Mouse (Mus musculus) liver, embryonic 15.5 days (tissue): Measurements from ENCODE around the gene Emsy. TPM values are rescaled to one million over a fixed set of nuclear protein-coding genes. Genes with fewer than 3 reads are reported as not detected.

Source experiments
- ATAC-seq: fragments of 200-750 bp; cut with Nextera tagmentation; 2 replicates; pipeline ENCODE4 v1.8.0; 2017; ENCODE audit warnings: moderate number of reproducible peaks, mild to moderate bottlenecking, moderate library complexity; ENCODE audit not compliant: insufficient read depth
- H3K27ac ChIP-seq: fragments of 300-500 bp; sonication (generic); replicated peaks from 2 replicates; pipeline ENCODE4 v1.5.1; 2015; ENCODE audit warnings: mild to moderate bottlenecking, inconsistent platforms
- H3K27me3 ChIP-seq: fragments of 300-500 bp; sonication (generic); 2 replicates; pipeline ENCODE4 v1.6.1; 2015; ENCODE audit warnings: mild to moderate bottlenecking, inconsistent platforms
- H3K36me3 ChIP-seq: fragments of 300-500 bp; sonication (generic); replicated peaks from 2 replicates; pipeline ENCODE4 v1.6.1; 2015; ENCODE audit warnings: moderate library complexity, mild to moderate bottlenecking, inconsistent platforms
- H3K4me1 ChIP-seq: fragments of 300-500 bp; sonication (generic); replicated peaks from 2 replicates; pipeline ENCODE4 v1.6.1; 2015; ENCODE audit warnings: inconsistent platforms
- H3K4me2 ChIP-seq: fragments of 300-500 bp; sonication (generic); 2 replicates; pipeline ENCODE4 v1.6.1; 2015; ENCODE audit warnings: moderate library complexity, mild to moderate bottlenecking, inconsistent platforms
- H3K4me3 ChIP-seq: fragments of 300-500 bp; sonication (generic); replicated peaks from 2 replicates; pipeline ENCODE4 v1.5.1; 2015; ENCODE audit warnings: mild to moderate bottlenecking, inconsistent platforms
- H3K9ac ChIP-seq: fragments of 300-500 bp; sonication (generic); 2 replicates; pipeline ENCODE4 v1.6.1; 2015; ENCODE audit warnings: moderate library complexity, mild to moderate bottlenecking, inconsistent platforms
- H3K9me3 ChIP-seq: fragments of 300-500 bp; sonication (generic); replicated peaks from 2 replicates; pipeline ENCODE4 v1.6.1; 2016; ENCODE audit warnings: inconsistent platforms
- WGBS: fragments of 180-500 bp; shearing (Covaris S2); methylation state at CpG from one replicate; pipeline ENCODE4 v1.1.7; 2015; ENCODE audit warnings: mixed read lengths; ENCODE audit not compliant: insufficient replicate concordance; 5-methylcytosine and 5-hydroxymethylcytosine counted together
- polyA plus RNA-seq: library from polyadenylated mRNA; unstranded; fragments of >200 nt; fragmentation: Nextera tagmentation; extraction: Ambion mirVana; gene quantifications from 2 replicates; pipeline ENCODE4 v1.2.1, GENCODE M21; 2015

Emsy gene
- polyA plus RNA-seq, 1 experiment from 2014 or later: 6.0 TPM

DNA sequence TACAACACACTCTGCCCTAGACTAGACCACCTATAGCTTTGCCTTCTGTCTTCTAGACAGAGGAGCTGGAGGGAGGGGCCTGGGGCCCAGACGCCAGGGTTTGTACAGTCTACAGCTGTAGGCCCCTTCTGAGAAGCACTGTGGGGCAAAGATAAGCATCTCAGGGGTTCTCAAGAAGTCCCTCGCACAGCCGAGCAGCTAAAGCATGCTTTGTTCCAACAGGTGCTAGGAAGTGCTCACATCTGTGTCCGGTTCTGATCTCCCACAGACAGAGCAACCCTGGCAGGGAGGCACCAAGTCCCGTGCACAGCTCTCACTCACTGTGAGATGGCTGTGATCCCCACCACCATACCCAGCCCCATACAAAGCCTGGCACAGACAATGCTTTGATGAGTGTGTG, 93.6 kb downstream of the Emsy start:
- no peaks in the 10 kb centered on the region; the same call in 1 of the 2 replicates for H3K27me3 ChIP-seq
- H3K9me3 ChIP-seq: no peaks in the 10 kb centered on the region
- H3K4me2 ChIP-seq: no peak overlapping the region
- H3K9ac ChIP-seq: no peak overlapping the region
- no peaks in the 10 kb centered on the region for H3K4me1 ChIP-seq
- no peaks in the 10 kb centered on the region for H3K36me3 ChIP-seq
- no peak overlapping the region for H3K27ac ChIP-seq
- H3K4me3 ChIP-seq: no peak overlapping the region
- no peak for ATAC-seq
- WGBS: 14% methylated on average over 5 of the region's 5 CpGs

DNA sequence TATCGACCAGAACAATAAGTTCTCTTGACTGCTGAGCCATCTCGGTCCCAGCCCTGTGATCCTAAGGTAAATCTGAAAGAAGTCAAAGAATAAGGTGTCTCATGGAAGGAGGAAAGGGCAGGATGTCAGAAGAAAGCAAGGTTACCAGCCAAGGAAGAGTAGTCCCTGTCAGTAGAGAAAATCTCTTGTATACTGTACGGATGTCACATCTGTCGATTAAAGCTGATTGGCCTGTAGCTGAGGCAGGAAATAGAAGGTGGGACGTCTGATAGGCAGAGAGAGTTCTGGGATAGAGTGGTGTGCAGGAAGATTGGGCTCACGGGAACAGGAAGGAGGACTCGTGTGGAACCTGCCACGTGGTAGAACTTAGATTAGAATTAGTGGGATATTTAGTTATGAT, 94.4 kb downstream of the Emsy start:
- 45% methylated on average over 8 of the region's 8 CpGs for WGBS
- ATAC-seq: no peak
- no peak overlapping the region for H3K4me2 ChIP-seq
- no peaks in the 10 kb centered on the region for H3K9me3 ChIP-seq
- no peak overlapping the region for H3K9ac ChIP-seq
- H3K4me1 ChIP-seq: no peaks in the 10 kb centered on the region
- H3K4me3 ChIP-seq: no peak overlapping the region
- no peaks in the 10 kb centered on the region for H3K36me3 ChIP-seq
- H3K27ac ChIP-seq: no peak overlapping the region
- H3K27me3 ChIP-seq: no peaks in the 10 kb centered on the region; the same call in 1 of the 2 replicates

DNA sequence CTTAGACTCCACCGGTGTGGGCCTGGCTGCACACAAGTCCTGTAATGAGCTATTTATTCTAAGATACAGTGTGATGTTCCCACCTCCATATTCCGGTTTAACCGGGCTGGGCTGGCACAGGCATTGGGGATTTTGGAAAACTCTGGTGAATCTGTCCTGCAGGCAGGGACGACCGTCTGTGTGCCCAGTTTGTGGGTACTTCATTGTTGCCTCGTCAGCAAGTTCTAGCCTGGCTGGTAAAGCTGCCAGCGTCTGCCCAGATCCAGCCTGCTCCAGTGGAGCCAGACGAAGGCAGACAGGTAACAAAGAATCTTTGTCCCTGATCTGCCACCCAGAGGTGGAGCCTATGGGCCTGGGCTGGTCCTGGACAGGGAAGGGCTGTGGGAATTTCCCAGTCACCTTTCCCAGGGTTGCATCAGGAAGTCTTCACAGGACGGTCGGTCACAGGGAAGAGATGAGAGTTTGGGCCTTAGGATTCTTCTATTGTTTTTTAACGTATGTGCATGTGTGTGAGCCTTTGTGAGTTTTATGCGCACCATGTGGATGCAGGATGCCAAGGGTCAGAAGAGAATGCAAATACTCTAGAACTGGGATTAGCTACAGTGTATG, 94.9 kb downstream of the Emsy start:
- Histone ChIP-seq H3K9ac (no peak overlapping the region), H3K9me3 (no peaks in the 10 kb centered on the region), H3K27ac (no peak overlapping the region), H3K4me3 (no peak overlapping the region), H3K4me2 (no peak overlapping the region), H3K36me3 (no peaks in the 10 kb centered on the region), H3K27me3 (no peaks in the 10 kb centered on the region; the same call in 1 of the 2 replicates), H3K4me1 (no peaks in the 10 kb centered on the region)
- ATAC-seq: no peak
- 75% methylated on average over 12 of the region's 12 CpGs for WGBS

DNA sequence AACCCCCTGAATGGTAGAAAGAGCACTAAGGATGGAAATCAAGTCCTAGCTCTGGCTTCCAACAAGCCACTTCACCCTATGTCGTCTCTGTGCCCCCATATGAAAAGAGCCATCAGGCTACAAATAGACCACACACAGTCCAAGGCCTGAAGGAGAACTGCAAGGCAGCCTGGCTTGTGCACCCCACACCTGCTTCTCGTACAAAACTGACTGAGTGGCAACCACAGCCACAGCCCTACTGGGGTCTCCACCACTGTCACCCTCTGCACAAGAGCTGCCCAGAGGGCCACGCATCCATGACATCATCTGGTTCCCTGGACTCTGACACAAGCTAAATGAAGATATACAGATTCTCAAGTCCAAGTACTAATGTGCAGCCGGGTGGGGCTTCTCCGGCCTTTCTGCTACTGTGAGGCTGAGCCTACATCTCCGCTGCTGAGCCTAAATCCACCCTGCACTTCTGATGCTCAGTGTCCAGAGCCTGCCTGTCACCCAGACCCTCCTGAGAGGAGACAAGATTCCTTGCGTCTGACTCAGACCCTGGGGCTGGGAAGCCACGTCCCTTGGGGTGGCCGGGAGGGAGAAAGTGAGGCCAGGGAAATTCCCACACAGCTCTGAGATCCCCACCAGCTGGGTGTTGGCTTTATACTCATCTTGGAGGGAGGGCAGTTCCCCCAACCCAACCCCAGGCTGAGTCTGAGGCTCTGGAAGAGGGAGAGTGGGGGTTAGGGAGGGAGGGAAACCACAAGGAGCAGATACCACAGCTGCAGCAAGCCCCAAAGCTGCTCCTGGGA, 98.3 kb downstream of the Emsy start:
- H3K4me2 ChIP-seq: no peak overlapping the region
- WGBS: 54% methylated on average over 9 of the region's 9 CpGs
- H3K4me1 ChIP-seq: no peaks in the 10 kb centered on the region
- H3K36me3 ChIP-seq: no peaks in the 10 kb centered on the region
- H3K27me3 ChIP-seq: no peaks in the 10 kb centered on the region
- H3K4me3 ChIP-seq: no peak overlapping the region
- H3K9me3 ChIP-seq: no peaks in the 10 kb centered on the region
- ATAC-seq: no peak
- no peak overlapping the region for H3K9ac ChIP-seq
- no peak overlapping the region for H3K27ac ChIP-seq

DNA sequence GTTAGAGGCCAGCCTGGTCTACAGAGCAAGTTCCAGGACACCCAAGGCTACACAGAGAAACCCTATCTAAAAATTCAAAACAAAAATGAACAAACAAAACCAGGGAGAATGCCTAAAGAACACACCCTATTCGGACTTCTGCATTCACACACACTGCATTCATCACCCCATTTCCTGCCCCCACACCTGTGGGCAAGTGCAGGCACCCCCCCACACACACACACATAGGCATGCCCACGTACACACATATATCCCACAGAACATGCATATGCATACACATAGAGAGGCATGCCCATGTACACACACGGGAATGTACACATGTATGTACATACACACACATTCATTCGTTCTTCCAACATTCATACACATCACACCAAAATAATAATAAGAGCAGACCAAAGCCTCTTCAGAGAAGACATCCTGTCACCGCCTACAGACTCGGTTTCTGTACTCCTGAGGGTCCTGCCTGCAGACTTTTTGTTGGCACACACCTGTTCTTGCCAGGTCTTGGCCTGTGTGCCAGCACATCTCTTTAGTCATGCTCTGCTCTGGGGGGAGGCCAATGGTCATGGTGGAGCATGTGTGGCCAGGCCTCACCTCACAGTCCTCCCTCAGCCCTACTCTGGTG, 99.7 kb downstream of the Emsy start:
- no peaks in the 10 kb centered on the region for H3K36me3 ChIP-seq
- 54% methylated on average over 6 of the region's 6 CpGs for WGBS
- no peak overlapping the region for H3K4me3 ChIP-seq
- H3K4me1 ChIP-seq: no peaks in the 10 kb centered on the region
- no peak overlapping the region for H3K4me2 ChIP-seq
- ATAC-seq: no peak
- no peaks in the 10 kb centered on the region for H3K27me3 ChIP-seq
- no peaks in the 10 kb centered on the region for H3K9me3 ChIP-seq
- no peak overlapping the region for H3K27ac ChIP-seq
- no peak overlapping the region for H3K9ac ChIP-seq

DNA sequence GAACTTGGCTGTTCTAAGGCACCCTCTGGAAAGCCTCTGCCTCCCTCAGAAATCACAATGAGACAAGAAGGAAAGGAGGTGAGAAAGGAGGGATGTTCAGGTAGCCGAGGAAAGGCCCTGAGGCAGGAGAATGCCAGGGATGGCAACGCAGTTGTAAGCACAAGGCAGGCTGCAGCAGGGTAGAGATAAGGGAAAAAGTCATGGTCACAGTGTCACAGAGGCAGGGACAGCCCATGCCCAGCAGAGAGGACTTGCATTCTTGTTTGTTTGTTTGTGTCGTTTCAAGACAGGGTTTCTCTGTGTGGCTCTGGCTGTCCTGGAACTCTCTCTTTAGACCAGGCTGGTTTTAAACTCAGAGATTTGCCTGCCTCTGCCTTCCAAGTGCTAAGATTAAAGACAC, 105.5 kb downstream of the Emsy start:
- H3K9me3 ChIP-seq: no peaks in the 10 kb centered on the region
- no peak for ATAC-seq
- H3K27me3 ChIP-seq: no peaks in the 10 kb centered on the region
- H3K4me2 ChIP-seq: no peak overlapping the region
- 29% methylated on average over 3 of the region's 3 CpGs for WGBS
- H3K4me1 ChIP-seq: no peaks in the 10 kb centered on the region
- H3K36me3 ChIP-seq: no peaks in the 10 kb centered on the region
- no peak overlapping the region for H3K4me3 ChIP-seq
- H3K27ac ChIP-seq: no peak overlapping the region
- no peak overlapping the region for H3K9ac ChIP-seq

DNA sequence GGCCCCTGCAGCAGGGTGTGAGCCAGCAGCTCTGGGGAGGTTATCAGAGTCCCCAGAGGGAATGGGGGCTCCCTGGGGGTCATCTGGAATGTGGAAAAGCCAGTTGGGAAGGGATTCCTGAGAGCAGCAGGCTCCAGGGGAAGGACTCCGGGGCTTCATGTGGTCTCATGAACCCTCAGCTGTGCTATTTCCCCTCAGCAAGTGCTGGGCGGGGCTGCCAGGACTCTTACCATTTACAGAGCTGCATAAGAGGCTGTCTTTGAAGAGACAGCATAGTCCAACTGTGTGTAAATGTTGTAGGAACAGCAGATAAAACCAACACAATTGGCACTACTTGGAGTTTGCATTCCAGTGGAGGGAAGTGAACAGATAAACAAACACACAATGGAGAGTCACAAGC, 106.0 kb downstream of the Emsy start:
- WGBS: 11% methylated on average over 2 of the region's 2 CpGs
- Histone ChIP-seq H3K4me2 (no peak overlapping the region), H3K4me3 (no peak overlapping the region), H3K36me3 (no peaks in the 10 kb centered on the region), H3K27ac (no peak overlapping the region), H3K27me3 (no peaks in the 10 kb centered on the region), H3K9ac (no peak overlapping the region), H3K9me3 (no peaks in the 10 kb centered on the region), H3K4me1 (no peaks in the 10 kb centered on the region)
- ATAC-seq: no peak

DNA sequence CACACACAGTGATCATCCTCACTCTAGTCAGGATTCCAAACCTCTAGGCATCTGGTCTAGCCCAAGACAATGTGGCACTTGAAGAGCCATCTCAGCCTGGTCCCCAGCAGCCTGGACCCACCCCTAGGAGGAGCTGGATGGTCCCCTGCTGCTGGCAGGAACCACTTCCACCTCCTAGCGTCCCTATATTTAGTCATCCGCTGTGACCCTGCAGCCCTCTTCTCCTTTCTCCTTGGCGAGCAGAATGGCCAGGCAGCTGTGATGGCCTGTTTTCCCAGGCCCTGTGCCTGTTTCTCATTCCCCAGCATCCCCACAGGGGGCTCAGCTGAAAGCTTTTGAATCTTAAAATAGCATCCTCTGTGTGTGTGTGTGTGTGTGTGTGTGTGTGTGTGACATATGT, 107.7 kb downstream of the Emsy start:
- ATAC-seq: no peak
- Histone ChIP-seq H3K27me3 (no peaks in the 10 kb centered on the region), H3K9me3 (no peaks in the 10 kb centered on the region), H3K4me3 (no peak overlapping the region), H3K27ac (no peak overlapping the region), H3K4me2 (no peak overlapping the region), H3K36me3 (no peaks in the 10 kb centered on the region), H3K4me1 (no peaks in the 10 kb centered on the region; the same call in 1 of the 2 replicates), H3K9ac (no peak overlapping the region)
- 23% methylated on average over 3 of the region's 3 CpGs for WGBS

DNA sequence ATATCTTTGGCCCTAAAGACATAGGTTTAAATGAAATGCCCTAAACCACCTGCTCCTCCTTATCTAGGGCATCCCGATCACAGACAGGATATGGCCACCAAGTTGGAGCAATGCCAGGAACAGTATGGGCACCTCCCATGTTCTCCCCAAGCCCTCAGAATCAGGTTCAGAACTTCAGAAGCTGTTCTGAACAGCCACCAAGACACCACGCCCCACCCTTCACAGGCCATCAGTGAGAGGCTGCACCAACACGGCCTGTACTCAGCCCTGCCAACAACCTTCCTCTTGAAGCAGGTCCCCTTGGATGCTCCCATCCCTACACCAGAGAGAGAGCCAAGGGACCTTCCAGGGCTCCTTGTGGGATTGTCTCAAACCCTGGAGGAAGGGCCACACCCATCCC, 112.0 kb downstream of the Emsy start:
- no peak overlapping the region for H3K9ac ChIP-seq
- no peaks in the 10 kb centered on the region for H3K27me3 ChIP-seq
- H3K27ac ChIP-seq: no peak overlapping the region
- H3K9me3 ChIP-seq: no peaks in the 10 kb centered on the region
- no peak for ATAC-seq
- H3K36me3 ChIP-seq: no peaks in the 10 kb centered on the region
- no peak overlapping the region for H3K4me2 ChIP-seq
- H3K4me1 ChIP-seq: no peaks in the 10 kb centered on the region; the same call in 1 of the 2 replicates
- H3K4me3 ChIP-seq: no peak overlapping the region
- WGBS: 37% methylated on average over 3 of the region's 3 CpGs

DNA sequence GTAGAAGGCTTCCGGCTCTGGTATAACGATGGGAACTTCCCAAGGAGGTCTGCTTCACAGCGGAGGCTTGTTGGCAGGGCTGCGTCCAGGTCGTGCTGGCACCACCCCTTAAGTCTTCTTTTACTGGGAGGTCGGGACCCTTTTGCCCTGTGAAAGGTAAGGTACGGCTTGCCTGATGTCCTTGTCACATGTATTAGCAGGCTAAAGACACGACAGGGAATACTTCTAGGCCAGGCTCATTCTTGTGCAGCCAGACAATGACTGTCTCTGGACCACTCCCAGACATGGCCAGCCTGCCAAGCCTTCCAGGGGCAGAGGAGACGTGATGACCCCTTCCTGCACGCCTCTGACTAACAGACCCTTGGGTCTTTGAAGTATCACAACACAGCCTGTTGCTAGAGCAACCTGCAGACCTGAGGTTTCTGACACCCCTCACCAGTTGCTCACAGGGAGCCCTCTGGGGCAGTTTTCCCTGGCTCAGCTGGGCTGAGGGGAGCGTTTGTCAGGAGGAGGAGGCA, 112.7 kb downstream of the Emsy start:
- H3K4me3 ChIP-seq: no peak overlapping the region
- H3K27me3 ChIP-seq: no peaks in the 10 kb centered on the region
- no peak overlapping the region for H3K9ac ChIP-seq
- no peaks in the 10 kb centered on the region for H3K36me3 ChIP-seq
- ATAC-seq: no peak
- no peaks in the 10 kb centered on the region; the same call in 1 of the 2 replicates for H3K4me1 ChIP-seq
- H3K9me3 ChIP-seq: no peaks in the 10 kb centered on the region
- no peak overlapping the region for H3K27ac ChIP-seq
- WGBS: 63% methylated on average over 11 of the region's 11 CpGs
- no peak overlapping the region for H3K4me2 ChIP-seq

DNA sequence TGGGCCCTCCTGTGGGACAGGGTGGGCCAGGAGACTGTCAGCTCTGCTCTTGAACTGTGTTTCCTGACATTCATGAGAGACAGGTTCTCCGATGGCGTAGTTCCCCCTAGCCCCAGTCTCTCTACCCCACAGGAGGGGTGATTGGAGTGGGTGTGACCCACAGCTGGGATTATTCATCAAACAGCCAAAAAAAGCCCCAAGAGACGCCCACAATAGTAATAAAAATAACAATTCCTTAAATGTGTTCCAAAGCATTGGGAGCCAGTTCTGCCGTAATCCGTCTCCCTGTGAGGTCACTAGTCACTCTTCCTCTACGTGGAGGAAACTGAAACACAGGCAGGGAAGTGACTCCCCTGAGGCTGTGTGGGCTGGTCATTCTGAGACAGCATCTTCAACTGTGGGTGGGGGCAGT, 113.8 kb downstream of the Emsy start:
- H3K4me1 ChIP-seq: no peaks in the 10 kb centered on the region; the same call in 1 of the 2 replicates
- H3K4me3 ChIP-seq: no peak overlapping the region
- WGBS: 57% methylated on average over 6 of the region's 6 CpGs
- H3K9ac ChIP-seq: no peak overlapping the region
- no peak for ATAC-seq
- H3K9me3 ChIP-seq: no peaks in the 10 kb centered on the region
- H3K27ac ChIP-seq: no peak overlapping the region
- no peaks in the 10 kb centered on the region for H3K36me3 ChIP-seq
- H3K27me3 ChIP-seq: no peaks in the 10 kb centered on the region
- H3K4me2 ChIP-seq: no peak overlapping the region
